Mouse (Mus musculus): ENCODE measurements around the gene Gm21988.

DNA sequence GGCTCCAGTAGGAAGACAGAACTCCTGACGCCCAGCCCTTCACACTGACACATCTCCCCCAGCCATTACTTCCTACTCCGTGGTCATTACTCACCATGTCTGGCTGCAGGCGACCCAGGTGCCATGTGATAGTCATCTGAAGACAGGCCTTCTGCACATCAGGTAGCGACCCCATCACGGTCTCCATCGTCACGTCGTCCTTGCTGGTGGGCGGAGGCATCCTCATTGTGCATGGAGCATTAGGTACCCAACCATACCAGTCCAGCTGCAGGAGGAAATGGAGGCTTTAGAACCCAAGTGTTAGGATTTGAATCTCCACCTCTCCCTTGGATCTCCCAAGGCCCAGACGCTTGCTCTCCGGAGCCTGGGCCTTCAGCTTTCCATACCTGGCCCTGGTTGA lies 3.0 kb upstream of the Gm21988 start:
- no peak for TF ChIP-seq CTCF (IDR thresholded peaks at IDR 0.05; ENCODE audit: low read depth)
- TF ChIP-seq EP300 (IDR thresholded peaks at IDR 0.05; ENCODE audit: low read depth) = no peak

Measured in heart, postnatal 0 days (tissue).